Mouse (Mus musculus) kidney, embryonic 14.5 days (tissue): ENCODE data around the gene Lrrc7. TPM values are rescaled to one million over a fixed set of nuclear protein-coding genes. Genes with fewer than 3 reads are reported as not detected.

ENCODE experiments used
- ATAC-seq: fragments of 200-750 bp; cut with Nextera tagmentation; 2 replicates; pipeline ENCODE4 v1.8.0; 2017; ENCODE audit warnings: moderate number of reproducible peaks, mild to moderate bottlenecking, moderate TSS enrichment, moderate library complexity; ENCODE audit not compliant: low FRiP score, low TSS enrichment
- H3K27ac ChIP-seq: fragments of 300-500 bp; sonication (generic); 2 replicates; pipeline ENCODE4 v1.5.1; 2014; ENCODE audit warnings: low read depth, mild to moderate bottlenecking, low read length, moderate library complexity, mixed read lengths
- H3K27me3 ChIP-seq: fragments of 300-500 bp; sonication (generic); 2 replicates; pipeline ENCODE4 v1.6.1; 2014; ENCODE audit warnings: mild to moderate bottlenecking, low read length; ENCODE audit not compliant: control insufficient read depth, insufficient read depth
- H3K36me3 ChIP-seq: fragments of 300-500 bp; sonication (generic); 2 replicates; pipeline ENCODE4 v1.6.1; 2014; ENCODE audit warnings: low read length, mixed read lengths; ENCODE audit not compliant: control insufficient read depth, insufficient read depth
- H3K4me1 ChIP-seq: fragments of 300-500 bp; sonication (generic); 2 replicates; pipeline ENCODE4 v1.6.1; 2014; ENCODE audit warnings: low read length, mixed read lengths; ENCODE audit not compliant: control insufficient read depth, insufficient read depth
- H3K4me2 ChIP-seq: fragments of 300-500 bp; sonication (generic); replicated peaks from 2 replicates; pipeline ENCODE4 v1.6.1; 2014; ENCODE audit warnings: low read depth, mild to moderate bottlenecking, low read length
- H3K4me3 ChIP-seq: fragments of 300-500 bp; sonication (generic); 2 replicates; pipeline ENCODE4 v1.5.1; 2014; ENCODE audit warnings: mild to moderate bottlenecking, low read length
- H3K9ac ChIP-seq: fragments of 300-500 bp; sonication (generic); 2 replicates; pipeline ENCODE4 v1.6.1; 2014; ENCODE audit warnings: low read depth, mild to moderate bottlenecking, low read length, moderate library complexity
- H3K9me3 ChIP-seq: fragments of 300-500 bp; sonication (generic); 2 replicates; pipeline ENCODE4 v1.6.1; 2016; ENCODE audit warnings: low read length; ENCODE audit not compliant: control insufficient read depth
- WGBS: fragments of 180-500 bp; shearing (Covaris S2); extraction: QIAGEN DNeasy Blood & Tissue Kit; methylation state at CpG from one replicate; pipeline ENCODE4 v1.1.7; 2014; 5-methylcytosine and 5-hydroxymethylcytosine counted together
- polyA plus RNA-seq: library from polyadenylated mRNA; unstranded; fragments of >200 nt; fragmentation: Nextera tagmentation; extraction: Ambion mirVana; gene quantifications from 2 replicates; pipeline ENCODE4 v1.2.1, GENCODE M21; 2014

Gene Lrrc7
- 0.23 and 0.32 TPM in 2 replicates for polyA plus RNA-seq

DNA sequence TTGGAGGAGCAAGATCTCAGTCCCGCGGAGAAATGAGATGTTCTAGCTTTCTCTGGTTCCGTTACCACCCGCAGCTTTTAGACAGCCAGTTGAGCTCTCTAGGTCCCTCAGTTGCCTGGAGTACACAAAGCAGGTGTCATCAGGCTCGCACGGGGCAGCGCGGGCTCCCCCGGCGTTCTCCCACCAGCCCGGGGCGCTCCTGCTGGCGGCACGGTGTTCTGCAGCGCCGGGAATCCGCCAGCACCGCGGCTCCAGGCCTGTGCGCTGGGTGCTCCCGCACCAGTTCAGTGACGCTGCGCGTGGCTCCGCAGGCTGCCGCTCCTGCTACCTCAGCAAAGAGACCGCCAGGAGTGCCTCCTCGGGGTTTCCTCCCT, at the start of gene Lrrc7:
Gene Lrrc7 (minus strand): TSS at position 235 of the 374 bp plus-strand sequence.
- peak within 1 kb of the TSS; percentile 58 for H3K4me3 ChIP-seq
- under 1% methylated on average over 28 of the region's 28 CpGs for WGBS
- H3K4me1 ChIP-seq: peaks cover 16% of the 10 kb centered on the region
- peaks cover 36% of the 10 kb centered on the region for H3K27me3 ChIP-seq
- no peak within 1 kb of the TSS for H3K27ac ChIP-seq
- ATAC-seq: peak; percentile 93
- no peaks in the 10 kb centered on the region for H3K9me3 ChIP-seq
- H3K36me3 ChIP-seq: no peaks in the 10 kb centered on the region
- H3K9ac ChIP-seq: peak within 1 kb of the TSS; percentile 47
- H3K4me2 ChIP-seq: peak within 1 kb of the TSS; percentile 100

DNA sequence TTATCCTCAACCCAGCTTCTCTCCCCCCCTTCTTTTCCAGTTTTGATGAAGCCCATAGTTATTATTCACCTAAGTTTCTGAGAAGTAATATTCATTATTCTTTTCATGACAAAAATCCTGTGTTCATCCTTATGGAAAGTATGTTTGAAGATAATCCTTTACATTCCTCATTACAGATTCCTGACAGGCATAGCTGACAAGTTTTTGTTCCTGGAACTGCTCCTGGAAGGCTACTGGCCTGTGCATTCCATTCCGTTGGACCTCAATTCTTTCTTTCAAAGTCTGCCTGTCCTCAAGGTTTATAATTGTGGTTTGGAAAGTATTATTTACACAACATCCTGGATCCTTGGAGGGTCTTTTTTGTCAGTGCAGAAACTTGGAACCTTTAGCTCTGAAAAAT, 45.0 kb upstream of the Lrrc7 start:
- H3K4me3 ChIP-seq: no peak overlapping the region
- 60% methylated on average over 1 of the region's 1 CpGs for WGBS
- no peaks in the 10 kb centered on the region for H3K4me1 ChIP-seq
- no peak for ATAC-seq
- H3K36me3 ChIP-seq: no peaks in the 10 kb centered on the region
- H3K4me2 ChIP-seq: no peak overlapping the region
- no peaks in the 10 kb centered on the region for H3K9me3 ChIP-seq
- no peaks in the 10 kb centered on the region for H3K27me3 ChIP-seq
- no peak overlapping the region for H3K9ac ChIP-seq
- H3K27ac ChIP-seq: no peak overlapping the region

DNA sequence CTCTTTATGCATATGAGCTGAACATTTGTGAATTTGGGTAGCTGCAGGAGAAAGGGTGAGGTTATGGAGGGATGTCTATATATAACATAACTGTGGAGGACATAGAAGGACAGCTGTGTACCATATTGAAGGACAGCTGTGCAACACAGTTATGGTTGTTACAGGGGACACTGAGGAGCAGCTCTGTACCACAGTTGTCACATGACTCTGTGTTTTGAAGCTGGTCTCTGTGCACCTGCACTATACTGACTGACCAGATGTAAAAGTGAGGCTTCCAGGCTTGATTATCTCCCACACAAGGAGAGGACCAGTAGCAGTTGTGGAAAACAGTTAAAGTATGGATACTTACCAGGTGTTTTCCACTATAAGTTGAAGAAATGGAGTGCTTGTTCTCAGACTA, 43.3 kb upstream of the Lrrc7 start:
- H3K27me3 ChIP-seq: no peaks in the 10 kb centered on the region
- no peak overlapping the region for H3K9ac ChIP-seq
- no peak overlapping the region for H3K27ac ChIP-seq
- no peaks in the 10 kb centered on the region for H3K9me3 ChIP-seq
- no peaks in the 10 kb centered on the region for H3K4me1 ChIP-seq
- no peak overlapping the region for H3K4me2 ChIP-seq
- H3K36me3 ChIP-seq: no peaks in the 10 kb centered on the region
- ATAC-seq: no peak
- no peak overlapping the region for H3K4me3 ChIP-seq

DNA sequence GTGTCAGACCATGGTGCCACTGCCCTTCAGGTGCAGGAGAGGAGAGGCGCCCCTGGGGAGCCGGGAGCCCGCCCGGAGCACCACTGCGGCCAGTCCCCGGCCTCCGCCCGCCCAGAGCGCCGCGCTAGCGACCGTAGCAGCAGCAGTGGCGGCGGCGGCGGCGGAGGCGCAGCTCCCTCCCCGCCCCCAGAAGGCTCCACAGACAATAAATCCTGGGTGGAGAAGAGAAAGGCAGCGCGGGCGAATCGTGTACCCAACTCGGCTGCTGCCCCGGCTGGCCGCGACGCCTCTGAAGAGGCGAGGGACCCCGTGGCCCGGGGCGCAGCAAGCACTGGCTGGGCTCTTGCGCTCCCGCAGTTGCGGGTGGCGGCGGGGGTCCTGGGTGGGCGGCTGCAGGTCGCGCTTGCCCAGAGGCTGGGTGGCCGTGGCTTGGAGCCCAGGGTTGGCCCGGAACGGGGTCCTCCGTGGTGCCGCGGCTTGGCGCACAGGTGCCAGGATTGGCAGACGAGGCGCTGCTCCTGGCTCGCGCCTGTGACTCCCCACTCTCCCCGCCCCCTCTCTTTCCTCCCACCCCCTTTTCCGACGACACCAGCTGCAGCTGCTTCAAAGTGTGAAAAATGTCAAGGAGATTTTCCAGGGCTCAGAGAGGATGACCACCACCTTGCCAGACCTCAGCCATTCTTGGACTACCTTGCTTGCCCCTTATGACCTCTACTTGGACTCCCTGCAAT, 600 bp downstream of the Lrrc7 start:
- Histone ChIP-seq H3K36me3 (no peaks in the 10 kb centered on the region), H3K4me3 (peak overlapping the region; percentile 58), H3K27ac (no peak overlapping the region), H3K27me3 (peaks cover 36% of the 10 kb centered on the region), H3K9ac (peak overlapping the region; percentile 47), H3K9me3 (no peaks in the 10 kb centered on the region), H3K4me1 (peaks cover 16% of the 10 kb centered on the region), H3K4me2 (peak overlapping the region; percentile 100)
- ATAC-seq: peak; percentile 79
- WGBS: under 1% methylated on average over 47 of the region's 55 CpGs

DNA sequence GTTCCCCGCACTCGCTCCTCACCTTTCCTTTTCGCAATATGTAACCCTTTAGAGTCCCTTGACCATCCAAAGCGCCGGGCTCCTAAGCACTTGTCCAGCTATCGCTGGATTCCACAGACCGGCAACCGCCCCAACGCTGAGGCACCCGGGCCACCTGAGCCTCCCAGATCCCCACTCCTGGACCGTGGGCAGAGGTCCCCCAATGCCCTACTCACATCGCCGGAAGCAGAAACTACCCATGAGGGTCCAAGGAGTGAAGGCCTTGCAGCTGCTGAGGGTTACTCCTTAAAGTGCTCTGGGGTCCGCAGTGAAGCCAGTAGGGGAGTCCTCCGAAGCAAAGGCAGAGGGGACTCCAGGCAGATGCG, 1.1 kb downstream of the Lrrc7 start:
- Histone ChIP-seq H3K4me1 (peaks cover 16% of the 10 kb centered on the region), H3K9me3 (no peaks in the 10 kb centered on the region), H3K4me2 (peak overlapping the region; percentile 100), H3K36me3 (no peaks in the 10 kb centered on the region), H3K27ac (no peak overlapping the region), H3K9ac (peak overlapping the region; percentile 47), H3K4me3 (peak overlapping the region; percentile 58), H3K27me3 (peaks cover 36% of the 10 kb centered on the region)
- WGBS: under 1% methylated on average over 16 of the region's 16 CpGs
- ATAC-seq: peak; percentile 43; the same call in 1 of the 2 replicates

DNA sequence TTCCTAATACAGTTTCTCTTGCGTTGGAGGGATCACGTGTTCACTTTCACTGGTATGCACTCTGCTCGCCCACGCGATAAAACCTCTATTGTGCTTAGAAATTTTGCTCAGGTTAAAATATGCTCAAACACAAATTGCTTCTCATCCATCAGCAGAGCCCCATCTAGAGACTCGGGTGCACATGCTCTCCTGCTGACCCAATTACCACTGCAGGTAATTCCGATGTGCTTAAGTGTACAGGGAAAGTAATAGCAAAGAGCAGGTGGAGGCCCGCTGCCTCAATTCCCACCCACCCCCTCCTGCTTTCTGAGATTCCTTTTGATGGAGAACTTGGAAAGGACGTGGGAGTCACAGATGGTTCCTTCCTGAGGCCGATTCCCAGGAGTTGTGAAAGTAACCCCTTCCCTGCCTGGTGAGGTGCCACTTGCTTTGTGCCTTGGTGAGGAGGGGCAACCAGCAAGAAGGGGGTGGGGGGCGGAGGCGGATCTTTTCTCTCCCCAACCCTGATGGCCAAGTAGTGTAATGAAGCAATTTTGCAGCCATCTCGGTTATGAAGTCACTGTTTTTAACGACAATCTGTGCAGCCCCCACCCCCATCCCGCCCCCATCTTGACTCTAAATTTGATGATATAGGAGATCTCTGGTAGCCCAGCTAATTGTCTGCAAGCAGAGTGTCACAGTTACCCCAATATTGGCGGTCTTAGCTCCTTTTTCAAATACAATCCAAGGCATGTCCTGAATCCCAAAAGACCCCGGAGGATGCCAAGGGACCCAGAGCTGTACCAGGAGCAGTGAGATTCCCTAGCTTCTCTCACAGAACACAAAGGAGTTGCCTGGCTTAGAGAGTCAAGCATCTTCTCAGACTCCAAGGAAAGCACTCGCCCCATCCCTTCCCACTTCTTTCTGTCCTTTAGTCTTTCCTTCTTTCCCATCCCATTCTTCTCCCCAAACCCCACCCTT, 2.0 kb downstream of the Lrrc7 start:
- peaks cover 36% of the 10 kb centered on the region for H3K27me3 ChIP-seq
- 0 out of 2 replicates have a peak, but pooled peaks have one; percentile 25 for ATAC-seq
- WGBS: 2% methylated on average over 18 of the region's 18 CpGs

DNA sequence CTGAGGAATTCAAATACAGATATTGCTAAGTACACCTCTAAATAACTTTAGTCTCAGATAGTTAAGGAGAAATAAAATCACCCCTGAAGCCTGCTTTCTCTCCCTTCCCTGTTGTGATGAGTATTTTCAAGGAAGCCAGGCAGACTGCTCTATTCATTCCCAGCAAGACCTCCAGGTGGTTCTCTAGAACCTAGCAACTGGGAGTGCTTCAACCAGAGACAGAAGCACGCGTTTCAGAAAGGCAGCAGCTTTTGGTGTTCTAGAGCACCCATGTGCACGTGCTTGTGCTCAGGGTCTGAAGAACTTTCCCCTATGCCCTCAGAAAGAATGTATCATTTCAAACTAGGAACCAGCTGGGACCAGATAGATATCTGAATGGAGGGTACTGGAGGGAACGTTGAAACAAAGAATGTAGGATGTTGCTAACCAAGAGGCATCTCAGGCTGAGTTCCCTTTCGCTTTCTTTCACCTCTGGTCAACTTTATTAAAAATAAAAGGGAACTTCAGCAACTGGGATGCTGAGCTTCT, 2.8 kb downstream of the Lrrc7 start:
- WGBS: 24% methylated on average over 5 of the region's 5 CpGs
- H3K27ac ChIP-seq: no peak overlapping the region
- H3K9me3 ChIP-seq: no peaks in the 10 kb centered on the region
- H3K4me3 ChIP-seq: no peak overlapping the region; the same call in 1 of the 2 replicates
- no peak overlapping the region for H3K9ac ChIP-seq
- peaks cover 36% of the 10 kb centered on the region for H3K27me3 ChIP-seq
- H3K36me3 ChIP-seq: no peaks in the 10 kb centered on the region
- H3K4me1 ChIP-seq: peaks cover 16% of the 10 kb centered on the region
- ATAC-seq: no peak
- peak overlapping the region; percentile 100 for H3K4me2 ChIP-seq

More for the DNA sequence above, 2.0 kb downstream of the Lrrc7 start:
- Histone ChIP-seq H3K4me2 (peak overlapping the region; percentile 100), H3K4me1 (peaks cover 16% of the 10 kb centered on the region), H3K9me3 (no peaks in the 10 kb centered on the region), H3K9ac (no peak overlapping the region), H3K4me3 (peak overlapping the region; percentile 19), H3K27ac (no peak overlapping the region), H3K36me3 (no peaks in the 10 kb centered on the region)

DNA sequence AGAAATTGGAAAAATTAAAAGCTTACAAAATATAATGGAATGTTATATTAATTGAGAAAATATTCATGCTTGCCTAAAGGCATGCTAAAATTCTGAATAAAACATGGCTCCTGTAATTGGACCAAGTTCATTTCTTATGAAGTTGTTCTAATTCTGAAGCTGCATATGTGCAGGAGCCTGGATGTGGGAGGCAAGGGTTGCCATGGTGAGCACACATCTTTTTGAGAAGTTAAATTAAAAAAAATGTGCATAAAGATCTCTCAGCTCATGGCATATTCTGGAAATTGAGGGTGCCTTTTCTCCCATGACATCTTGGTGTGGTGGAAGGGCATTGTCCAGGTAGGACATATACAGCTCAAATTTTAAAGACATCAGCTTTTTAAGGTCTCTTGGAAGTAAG, 3.4 kb downstream of the Lrrc7 start:
- Histone ChIP-seq H3K4me1 (peaks cover 16% of the 10 kb centered on the region), H3K27ac (no peak overlapping the region), H3K36me3 (no peaks in the 10 kb centered on the region), H3K9me3 (no peaks in the 10 kb centered on the region), H3K27me3 (peaks cover 36% of the 10 kb centered on the region), H3K4me3 (no peak overlapping the region), H3K4me2 (no peak overlapping the region), H3K9ac (no peak overlapping the region)
- ATAC-seq: no peak
